Mouse (Mus musculus): ENCODE results near the gene Ret.

The Ret gene

DNA sequence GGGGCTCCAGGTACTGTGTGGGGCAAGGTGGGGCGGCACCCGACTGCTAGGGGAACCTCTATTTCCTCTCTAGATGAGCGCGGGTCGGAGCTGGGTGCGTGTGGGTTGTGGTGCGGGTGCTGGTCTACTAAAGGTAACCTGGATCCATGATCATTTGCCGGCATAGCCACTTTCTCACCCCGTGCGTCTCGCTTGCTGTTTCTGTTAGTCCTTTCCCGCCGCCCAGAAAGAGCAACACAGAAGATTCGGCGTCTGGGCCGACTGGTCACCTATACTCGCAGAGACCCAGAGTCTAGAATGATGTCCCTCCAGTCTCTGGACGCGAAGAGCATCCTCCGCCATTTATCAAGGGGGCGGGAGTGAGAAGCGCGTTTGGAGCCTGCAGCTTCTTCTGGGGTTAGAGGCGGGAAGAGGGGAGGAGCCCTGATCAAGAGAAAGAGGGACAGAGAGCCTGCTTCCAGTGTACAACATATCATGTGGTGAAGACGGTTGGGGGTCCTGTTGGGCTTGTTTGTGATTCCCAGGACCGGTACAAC, at the start of gene Ret:
TSS of gene Ret (minus strand) at position 279 of the 536 bp plus-strand sequence.
- DNase-seq (ENCODE audit: low read depth, low spot score), result no peak

GRCm38 (mm10) chr6:118247161-118247560, 49.6 kb upstream of the Ret start:
- no peak for DNase-seq (ENCODE audit: low read depth, low spot score)

- no peak for DNase-seq (ENCODE audit: low read depth, low spot score)
Observed at GRCm38 (mm10) chr6:118244106-118244505, 46.6 kb upstream of the Ret start.

- DNase-seq (ENCODE audit: low read depth, low spot score), result no peak
Observed at GRCm38 (mm10) chr6:118242941-118243340, 45.4 kb upstream of the Ret start.

DNA sequence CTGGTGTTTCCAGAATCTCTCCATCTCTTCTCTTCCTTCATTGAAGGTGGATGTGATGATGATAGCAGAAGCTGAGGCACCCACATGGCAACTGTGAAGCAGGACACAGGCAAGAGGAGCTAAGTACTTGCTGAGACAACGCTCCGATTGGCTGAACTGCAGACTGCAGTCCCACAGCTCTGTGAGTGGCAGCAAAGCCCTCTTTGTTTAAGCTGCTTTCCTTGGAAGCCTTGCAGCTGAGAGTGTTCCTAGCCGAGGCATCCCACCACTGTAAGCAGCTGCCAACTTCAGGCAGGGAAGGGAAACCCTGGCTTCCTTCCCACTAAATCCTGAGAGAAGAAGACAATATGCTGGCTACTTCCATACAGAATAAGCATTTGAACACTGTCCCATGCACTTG, 28.6 kb upstream of the Ret start:
- no peak for DNase-seq (ENCODE audit: low read depth, low spot score)

DNA sequence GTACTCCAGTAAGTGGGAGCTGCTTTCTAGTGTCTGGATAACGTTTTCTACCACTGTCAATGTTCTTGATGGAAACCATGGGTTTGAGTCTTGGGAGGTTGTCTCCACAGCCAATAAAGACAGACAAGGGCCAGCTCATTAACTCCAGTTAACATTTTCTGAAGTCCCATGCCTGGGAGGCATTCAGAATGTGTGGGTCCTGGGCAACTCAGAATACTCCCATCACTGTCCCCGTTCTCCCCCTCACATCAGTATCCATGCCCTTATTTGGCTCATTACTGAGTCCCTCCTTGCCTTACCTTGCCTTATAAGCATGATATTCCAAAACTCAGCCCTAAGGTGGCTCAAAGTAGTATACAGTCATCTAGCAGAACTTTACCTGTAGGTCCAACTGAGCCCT, 25.0 kb upstream of the Ret start:
- DNase-seq (ENCODE audit: low read depth, low spot score), result no peak

DNA sequence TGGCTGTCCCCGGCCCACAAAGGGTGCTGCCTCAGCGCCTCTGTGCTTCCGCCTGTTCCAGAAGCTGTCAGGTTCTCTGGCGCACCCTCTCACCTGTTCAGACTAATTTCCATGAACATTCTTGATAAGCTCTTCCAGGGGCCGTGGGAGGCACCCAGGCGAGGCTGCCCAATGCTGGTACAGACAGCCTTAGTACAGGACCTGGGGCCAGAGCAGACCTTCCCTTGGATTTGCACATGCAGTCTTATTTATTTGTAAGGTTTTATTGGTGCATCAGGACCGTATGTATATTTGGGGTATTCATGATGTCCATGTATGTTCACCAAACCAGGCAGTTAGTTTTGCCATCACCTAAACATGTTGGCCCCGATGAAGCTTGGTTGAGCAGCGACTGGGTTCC, 18.2 kb upstream of the Ret start:
- no peak for DNase-seq (ENCODE audit: low read depth, low spot score)

DNA sequence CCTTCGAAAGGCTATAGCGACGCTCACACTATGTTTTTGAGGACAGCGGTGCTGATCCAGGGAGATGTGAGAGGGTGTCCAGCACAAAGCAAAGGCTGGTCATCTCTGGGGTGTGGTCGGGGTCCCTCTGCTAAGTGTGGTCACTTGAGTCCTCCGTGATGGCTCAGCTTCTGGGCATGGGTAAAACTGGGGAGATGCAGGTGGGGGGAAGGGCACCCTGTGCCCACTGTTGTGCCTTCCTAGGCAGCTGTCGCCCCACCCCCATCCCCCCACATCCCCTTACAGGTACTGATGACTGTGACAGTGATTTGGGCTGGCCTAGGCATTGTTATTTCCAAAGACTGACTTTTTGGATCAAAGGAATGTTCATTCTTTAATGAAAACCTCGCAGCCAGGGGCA, 10.8 kb upstream of the Ret start:
- no peak for DNase-seq (ENCODE audit: low read depth, low spot score)

DNA sequence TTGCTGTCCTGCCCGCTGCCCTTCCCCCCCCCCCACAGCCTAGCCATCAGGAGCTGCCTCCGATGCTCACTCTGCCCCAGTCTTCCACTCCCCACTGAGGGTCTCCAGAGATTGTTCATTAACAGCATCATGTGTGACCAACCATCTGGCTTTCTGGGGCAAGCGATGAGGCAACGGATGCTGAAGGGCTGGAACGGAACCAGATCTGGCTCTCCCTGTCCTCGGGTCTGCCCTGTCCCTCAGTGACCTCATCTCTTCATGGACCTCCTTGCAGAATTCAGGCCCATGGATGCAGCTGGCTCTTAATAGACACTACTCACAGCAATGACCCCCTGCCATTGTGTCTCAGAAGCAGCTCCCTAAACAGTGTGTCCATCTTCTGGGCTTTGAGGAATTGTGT, 8.9 kb upstream of the Ret start:
- DNase-seq (ENCODE audit: low read depth, low spot score), result no peak

DNA sequence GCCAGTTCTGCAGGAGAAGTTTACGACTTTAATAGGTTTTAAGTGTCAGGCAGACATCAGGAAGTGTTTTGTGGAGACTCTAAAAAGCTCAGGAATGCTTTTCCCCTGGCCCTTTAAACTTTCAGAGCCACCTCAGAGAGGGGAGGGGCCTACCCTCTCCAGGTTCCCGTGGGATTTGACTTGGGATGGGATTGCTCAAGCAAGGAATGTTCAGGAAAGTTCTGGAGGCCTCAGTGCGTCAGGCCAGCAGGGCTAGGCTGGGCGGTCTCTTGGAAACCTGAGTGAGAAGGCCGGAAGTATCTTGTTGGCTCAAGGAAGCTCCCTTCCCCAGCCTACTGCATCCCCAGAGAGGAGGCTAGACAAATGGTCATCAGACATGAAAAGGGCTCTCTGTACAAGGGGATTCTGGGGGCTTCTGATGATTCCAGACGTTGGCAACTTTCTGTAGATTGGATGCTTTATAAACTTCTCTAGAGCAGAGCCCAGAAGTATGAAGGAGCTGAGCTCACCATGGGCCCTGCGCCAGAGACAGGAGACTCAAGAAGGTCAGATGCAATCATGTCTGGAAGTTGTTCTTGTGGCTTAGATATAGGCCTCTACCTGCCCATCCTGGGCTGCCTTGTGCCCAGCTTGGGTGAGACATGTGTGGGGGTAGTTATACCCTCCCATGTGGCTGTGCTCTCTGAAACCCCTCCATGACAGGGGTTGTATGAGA, 7.8 kb upstream of the Ret start:
- DNase-seq (ENCODE audit: low read depth, low spot score), result no peak

DNA sequence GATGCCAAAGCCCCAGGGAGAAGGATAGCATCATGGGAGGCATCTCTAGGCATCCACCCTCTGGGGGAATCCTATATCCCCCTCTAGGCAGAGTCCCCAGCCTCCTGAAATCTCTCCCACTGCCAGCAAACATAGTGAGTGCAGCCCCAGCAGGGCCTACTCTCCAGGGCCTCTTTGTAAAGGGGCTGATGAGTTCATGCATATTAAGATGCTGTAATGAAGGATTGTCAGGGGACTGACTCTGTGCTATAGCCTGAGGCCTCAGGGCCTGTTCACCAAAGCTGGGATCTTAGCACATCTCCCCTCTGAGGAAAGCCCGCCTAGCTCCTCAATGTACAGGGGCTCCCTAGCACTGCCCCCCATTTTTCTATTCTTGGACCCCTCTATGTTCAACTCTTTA, 6.6 kb upstream of the Ret start:
- no peak for DNase-seq (ENCODE audit: low read depth, low spot score)

DNA sequence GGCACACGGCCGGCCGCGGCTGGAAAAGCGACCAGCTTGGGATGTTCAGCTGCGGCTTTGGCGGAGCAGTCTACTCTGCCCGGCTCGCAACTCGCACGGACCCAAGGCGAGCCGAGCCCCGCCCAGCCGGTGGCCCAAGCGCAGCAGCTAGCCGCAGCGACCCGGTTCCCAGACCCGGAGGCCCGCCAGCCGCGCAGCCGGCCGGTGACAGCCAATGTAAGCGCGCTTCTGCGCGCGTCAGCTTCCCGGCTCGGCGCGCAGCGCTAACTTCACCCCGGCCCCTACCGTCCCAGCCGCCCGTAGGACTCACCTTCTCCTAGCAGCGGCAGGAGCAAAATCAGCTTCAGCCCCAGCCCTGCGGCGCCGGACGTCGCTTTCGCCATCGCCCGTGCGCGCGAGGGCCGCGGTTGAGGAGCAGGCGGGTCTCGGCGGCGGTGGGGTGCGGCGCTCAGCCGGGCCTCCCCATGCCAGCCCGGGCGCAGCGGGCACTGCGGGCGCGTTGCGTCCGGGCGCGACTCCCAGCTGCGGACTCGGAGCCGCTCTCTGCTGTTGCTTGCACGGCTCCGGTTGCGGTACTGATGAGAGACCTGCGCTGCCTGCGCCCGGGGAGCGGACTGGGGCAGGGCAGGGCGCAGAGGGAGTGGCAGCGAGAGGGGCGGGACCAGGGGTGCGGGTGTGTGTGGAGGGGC, 623 bp downstream of the Ret start:
- DNase-seq (ENCODE audit: low read depth, low spot score), result no peak

DNA sequence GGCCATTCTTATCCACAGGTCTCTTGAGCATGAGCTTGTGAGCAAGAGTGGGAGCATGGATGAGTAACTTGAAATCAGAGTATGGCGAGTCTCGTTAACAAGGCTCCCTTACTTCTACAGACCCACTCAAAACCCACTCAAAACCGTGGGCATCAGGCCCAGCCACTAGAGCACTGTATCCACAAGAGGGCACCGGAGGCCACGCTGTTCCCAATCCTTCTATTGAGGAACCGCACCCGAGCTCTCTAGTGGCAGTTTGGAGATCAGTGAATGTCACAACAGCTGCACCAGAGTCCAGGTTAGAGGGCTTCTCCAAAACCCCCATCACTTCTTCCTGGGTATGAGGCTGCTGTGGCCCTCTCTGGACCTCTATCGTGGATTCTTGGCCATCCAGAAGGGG, 2.4 kb downstream of the Ret start:
- no peak for DNase-seq (ENCODE audit: low read depth, low spot score)

DNA sequence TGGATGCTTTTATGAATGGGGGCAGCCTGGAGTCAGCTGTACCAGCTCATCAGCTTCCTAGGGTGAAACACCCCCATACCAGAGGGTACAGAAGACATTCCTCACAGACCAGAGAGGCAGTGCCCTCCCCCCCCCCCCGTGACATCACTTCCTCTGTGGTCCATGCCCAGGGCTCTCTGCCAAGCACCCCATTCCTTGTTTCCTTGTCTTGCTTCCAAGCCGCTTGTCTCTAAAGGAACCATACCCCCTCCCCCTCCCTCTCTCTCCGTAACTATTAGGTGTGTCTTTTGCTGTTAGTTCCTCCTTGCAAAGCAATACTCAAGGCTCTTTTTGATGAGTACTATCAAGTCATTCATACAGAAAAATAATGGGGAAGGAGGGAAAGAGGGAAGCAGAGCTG, 4.6 kb downstream of the Ret start:
- no peak for DNase-seq (ENCODE audit: low read depth, low spot score)

- DNase-seq (ENCODE audit: low read depth, low spot score), result no peak
Observed at GRCm38 (mm10) chr6:118192199-118192598, 5.3 kb downstream of the Ret start.

DNA sequence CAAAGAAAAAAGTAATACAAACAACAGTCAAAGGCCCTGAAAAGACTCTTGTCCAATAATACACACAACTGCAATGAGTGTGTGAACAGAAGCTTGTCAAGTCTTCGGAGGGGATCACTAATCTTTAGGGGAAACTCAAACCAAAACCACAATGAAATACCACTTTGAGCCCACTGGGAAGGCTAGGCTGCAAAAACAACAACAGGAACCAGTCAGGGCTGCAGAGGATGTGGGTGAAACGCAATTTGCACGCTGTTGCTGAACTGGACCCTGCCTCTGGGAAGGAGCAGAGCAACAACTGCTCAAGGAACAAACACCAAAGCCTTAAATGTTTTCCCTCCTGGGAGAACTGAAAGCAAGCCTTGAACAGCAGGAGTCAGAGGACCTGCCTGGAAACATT, 7.8 kb downstream of the Ret start:
- no peak for DNase-seq (ENCODE audit: low read depth, low spot score)

DNA sequence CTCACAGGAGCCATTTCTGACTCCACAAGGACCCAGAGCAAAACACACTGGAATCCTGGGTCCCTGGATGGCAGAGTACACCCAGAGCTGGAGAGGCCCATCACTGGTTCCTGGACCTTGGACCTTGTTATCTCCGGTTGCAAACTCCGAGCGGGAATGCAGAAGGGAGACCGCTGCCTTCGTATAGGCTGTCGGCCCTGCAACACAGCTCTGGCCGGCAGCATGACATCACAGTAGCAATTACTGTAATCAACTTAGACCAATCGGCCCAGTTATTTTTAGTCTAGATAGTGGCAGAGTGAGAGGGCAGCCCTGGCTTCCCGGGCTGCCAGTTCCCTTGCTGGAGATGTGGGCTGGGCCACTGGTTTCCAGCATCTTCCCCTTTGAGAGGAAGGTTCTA, 8.9 kb downstream of the Ret start:
- no peak for DNase-seq (ENCODE audit: low read depth, low spot score)

GRCm38 (mm10) chr6:118187285-118187641, 10.3 kb downstream of the Ret start:
- no peak for DNase-seq (ENCODE audit: low read depth, low spot score)

GRCm38 (mm10) chr6:118186620-118187284, 10.8 kb downstream of the Ret start:
- DNase-seq (ENCODE audit: low read depth, low spot score), result no peak

- DNase-seq (ENCODE audit: low read depth, low spot score), result no peak
Observed at GRCm38 (mm10) chr6:118184126-118184525, 13.4 kb downstream of the Ret start.

- no peak for DNase-seq (ENCODE audit: low read depth, low spot score)
Observed at GRCm38 (mm10) chr6:118180085-118180423, 17.5 kb downstream of the Ret start.

- DNase-seq (ENCODE audit: low read depth, low spot score), result peak; percentile 21
Observed at GRCm38 (mm10) chr6:118179316-118180084, 18.0 kb downstream of the Ret start.
